ENCODE assay signal across 8 mouse cellular contexts in the genomic region with DNA sequence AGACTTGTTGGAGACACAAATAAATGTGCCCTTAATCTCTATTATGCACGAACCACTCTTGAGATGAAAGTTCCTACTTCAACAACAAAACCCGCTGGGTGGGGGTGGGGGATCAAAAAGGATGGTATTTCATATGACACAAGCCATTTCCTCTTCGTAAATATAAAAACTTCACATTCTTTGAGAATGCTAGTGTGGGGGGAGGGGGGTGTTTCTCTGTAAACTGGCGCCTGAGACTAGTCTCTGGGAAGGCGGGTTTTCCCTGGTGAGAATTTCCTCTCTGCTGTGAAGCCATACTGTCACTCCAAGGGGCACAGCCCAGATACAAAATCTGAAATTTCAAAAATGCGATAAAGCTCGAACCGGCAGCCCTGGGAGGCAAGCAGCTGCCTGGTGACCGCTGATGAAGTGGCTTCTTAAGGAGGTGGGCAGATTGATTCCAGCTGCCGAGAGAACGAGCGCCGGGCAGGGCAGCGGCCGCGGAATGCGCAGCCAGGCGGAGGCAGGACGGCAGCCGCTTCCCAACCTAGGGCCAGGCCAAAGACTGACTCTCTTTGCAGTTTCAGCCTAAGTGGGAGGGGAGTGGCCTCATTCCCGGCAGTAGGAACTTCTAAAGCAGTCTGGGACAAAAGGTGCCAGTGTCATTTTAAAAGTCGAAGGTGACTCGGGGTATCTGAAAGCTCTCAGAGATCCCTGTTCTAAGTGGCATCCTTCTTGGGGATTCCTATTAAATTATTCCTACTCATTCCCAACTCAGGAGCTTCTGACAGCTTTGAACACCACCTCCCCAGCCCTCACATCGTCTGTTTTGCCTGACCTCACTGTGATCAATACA. TPM values are rescaled to one million over a fixed set of nuclear protein-coding genes. Genes with fewer than 3 reads are reported as not detected.
DNase-seq lines count a peak whose midpoint lies in the region; ATAC-seq and TF ChIP-seq lines count a peak whose summit lies in the region.

No protein-coding gene starts in this region.

- peaks cover 40% of the 10 kb centered on the region for H3K27me3 ChIP-seq in forebrain, postnatal 0 days (ENCODE audit: insufficient read depth, low read length)
- H3K27me3 ChIP-seq in hindbrain, embryonic 13.5 days: peaks cover 47% of the 10 kb centered on the region
- H3K27me3 ChIP-seq in midbrain, embryonic 16.5 days (ENCODE audit: control insufficient read depth, insufficient read depth, low read depth, low read length): peaks cover 14% of the 10 kb centered on the region

- TF ChIP-seq CTCF in forebrain, postnatal 0 days (IDR thresholded peaks at IDR 0.05; ENCODE audit: low read depth): no peak

- H3K4me1 ChIP-seq in forebrain, postnatal 0 days (ENCODE audit: insufficient read depth): peaks cover 9% of the 10 kb centered on the region
- H3K4me1 ChIP-seq in hindbrain, embryonic 13.5 days (replicated peaks): peaks cover 31% of the 10 kb centered on the region
- H3K4me1 ChIP-seq in midbrain, embryonic 16.5 days (ENCODE audit: control insufficient read depth, insufficient read depth, low read length): peaks cover 26% of the 10 kb centered on the region; the same call in 1 of the 2 replicates

- no peaks in the 10 kb centered on the region for H3K36me3 ChIP-seq in forebrain, postnatal 0 days (ENCODE audit: insufficient read depth)
- H3K36me3 ChIP-seq in hindbrain, embryonic 13.5 days: no peaks in the 10 kb centered on the region
- H3K36me3 ChIP-seq in midbrain, embryonic 16.5 days (ENCODE audit: control insufficient read depth, insufficient read depth, low read length): no peaks in the 10 kb centered on the region

- peak overlapping the region; percentile 88 for H3K4me2 ChIP-seq in forebrain, postnatal 0 days (ENCODE audit: low read depth)
- H3K4me2 ChIP-seq in hindbrain, embryonic 13.5 days: peak overlapping the region; percentile 95
- H3K4me2 ChIP-seq in midbrain, embryonic 16.5 days (ENCODE audit: low read length): peak overlapping the region; percentile 95

- no peaks in the 10 kb centered on the region for H3K9me3 ChIP-seq in forebrain, postnatal 0 days (ENCODE audit: low read length)
- H3K9me3 ChIP-seq in hindbrain, embryonic 13.5 days: no peaks in the 10 kb centered on the region
- no peaks in the 10 kb centered on the region for H3K9me3 ChIP-seq in midbrain, embryonic 16.5 days (replicated peaks; ENCODE audit: control insufficient read depth, low read length, poor library complexity, severe bottlenecking)

- DNase-seq in 3134 (ENCODE audit: extremely low read depth, insufficient read length, low spot score): peak; percentile 7
- DNase-seq in adrenal gland, adult 2 months: peak; percentile 58
- peak; percentile 31 for DNase-seq in forebrain, postnatal 0 days
- peak; percentile 42 for DNase-seq in liver
- DNase-seq in frontal cortex, postnatal 14 days (ENCODE audit: low spot score in 2 of 2): no peak
- no peak for DNase-seq in cerebellum, adult 9-11 months

- ATAC-seq in forebrain, postnatal 0 days: 0 out of 2 replicates have a peak, but pooled peaks have one; percentile 23
- no peak for ATAC-seq in hindbrain, embryonic 13.5 days (ENCODE audit: low FRiP score)
- no peak for ATAC-seq in midbrain, embryonic 16.5 days

- H3K27ac ChIP-seq in forebrain, postnatal 0 days (ENCODE audit: low read depth, low read length): no peak overlapping the region
- H3K27ac ChIP-seq in hindbrain, embryonic 13.5 days: peak overlapping the region; percentile 72
- H3K27ac ChIP-seq in midbrain, embryonic 16.5 days (ENCODE audit: low read length): no peak overlapping the region

- 0 out of 2 replicates have a peak overlapping the region, but pooled peaks have one; percentile 10 for H3K9ac ChIP-seq in forebrain, postnatal 0 days
- peak overlapping the region; percentile 67 for H3K9ac ChIP-seq in hindbrain, embryonic 13.5 days
- peak overlapping the region; percentile 28 for H3K9ac ChIP-seq in midbrain, embryonic 16.5 days (ENCODE audit: low read depth, low read length)

- WGBS in forebrain, postnatal 0 days: 2% methylated on average over 24 of the region's 24 CpGs
- under 1% methylated on average over 24 of the region's 24 CpGs for WGBS in hindbrain, embryonic 13.5 days
- 2% methylated on average over 24 of the region's 24 CpGs for WGBS in midbrain, embryonic 16.5 days

- H3K4me3 ChIP-seq in forebrain, postnatal 0 days (ENCODE audit: low read depth, low read length): peak overlapping the region; percentile 24
- H3K4me3 ChIP-seq in hindbrain, embryonic 13.5 days: peak overlapping the region; percentile 53
- H3K4me3 ChIP-seq in midbrain, embryonic 16.5 days (ENCODE audit: low read depth, low read length): peak overlapping the region; percentile 46

RNA-seq across cellular contexts. Expression of a gene that starts 2.2 kb away (rescaled TPM):
- total RNA-seq in adrenal gland, adult 2 months (2021): 1 to 10 TPM; 7.0 to 7.2 TPM
- 0.95 and 1.0 TPM in 2 replicates for polyA plus RNA-seq in adrenal gland, adult 2 months (2012; rRNA removed)
- 9.9 and 10.6 TPM in 2 replicates for total RNA-seq in forebrain, postnatal 0 days (2014; rRNA removed)
- 1.8 and 3.2 TPM in 2 replicates for polyA plus RNA-seq in forebrain, postnatal 0 days (2015; fragmentation: Nextera tagmentation; extraction: Ambion mirVana)
- 4.2 and 5.0 TPM in 2 replicates for polyA plus RNA-seq in hindbrain, embryonic 13.5 days (2015; fragmentation: Nextera tagmentation; extraction: Ambion mirVana)
- 4.9 and 5.3 TPM in 2 replicates for polyA plus RNA-seq in midbrain, embryonic 16.5 days (2015; fragmentation: Nextera tagmentation; extraction: Ambion mirVana)

Comparison
In these comparisons a context has a peak if more than half of its experiments do, and no peak if none do; other contexts are left out.
1. DNase-seq: peak in 3134 (single experiment), adrenal gland, adult 2 months (single experiment), forebrain, postnatal 0 days (single experiment) and liver (single experiment); none in frontal cortex, postnatal 14 days (0 of 2) and cerebellum, adult 9-11 months (single experiment).
2. H3K9ac ChIP-seq: peak in every context shown above with its lines; median percentile 67 in hindbrain, embryonic 13.5 days; 28 in midbrain, embryonic 16.5 days; 10 in forebrain, postnatal 0 days.
3. Peak in every context shown above with its lines, with median percentiles within 50 percentile points of each other: H3K4me2 ChIP-seq and H3K4me3 ChIP-seq.